ENCODE assay signal across 8 mouse cellular contexts in the genomic region with DNA sequence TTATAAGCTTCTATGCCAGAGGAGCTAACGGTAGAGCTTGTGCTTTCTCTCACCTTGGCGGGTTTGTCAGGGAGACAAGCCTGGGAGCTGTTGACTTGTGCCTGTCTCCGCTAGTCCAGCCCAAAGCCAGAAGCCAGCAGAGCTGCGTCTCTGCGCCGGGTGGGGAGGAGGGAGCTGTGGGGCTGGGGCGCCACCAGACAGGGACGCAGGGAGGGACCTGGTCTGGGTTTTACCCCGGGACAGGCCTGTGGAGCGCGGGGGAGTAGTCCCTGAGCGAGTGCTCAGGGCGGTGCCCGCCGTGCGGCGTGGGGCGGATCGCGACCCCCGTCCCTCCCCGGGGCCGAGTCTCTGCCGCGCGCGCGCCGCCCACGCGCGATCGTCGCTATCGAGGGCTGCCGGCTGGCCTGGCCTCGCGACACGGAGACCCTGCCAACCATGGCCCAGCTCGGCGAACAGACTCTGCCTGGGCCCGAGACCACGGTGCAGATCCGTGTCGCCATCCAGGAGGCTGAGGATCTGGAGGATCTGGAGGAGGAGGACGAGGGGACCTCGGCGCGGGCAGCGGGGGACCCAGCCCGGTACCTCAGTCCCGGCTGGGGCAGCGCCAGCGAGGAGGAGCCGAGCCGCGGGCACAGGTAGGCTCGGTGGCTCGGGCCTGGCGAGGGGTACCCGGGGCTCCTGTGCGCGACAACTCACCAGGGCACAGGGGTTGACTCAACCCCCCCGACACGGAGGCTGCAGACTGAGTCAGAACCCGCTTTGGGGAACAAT. TPM values are rescaled to one million over a fixed set of nuclear protein-coding genes. Genes with fewer than 3 reads are reported as not detected.
DNase-seq lines count a peak whose midpoint lies in the region; ATAC-seq and TF ChIP-seq lines count a peak whose summit lies in the region.

A gene (plus strand): TSS at position 219 of the 771 bp plus-strand sequence.

- H3K4me2 ChIP-seq in embryonic facial prominence, embryonic 11.5 days (ENCODE audit: low read depth, low read length), result peak within 1 kb of the TSS; percentile 99
- H3K4me2 ChIP-seq in kidney, postnatal 0 days (ENCODE audit: low read length), result peak within 1 kb of the TSS; percentile 85
- peak within 1 kb of the TSS; percentile 65 for H3K4me2 ChIP-seq in liver, embryonic 13.5 days

- peak within 1 kb of the TSS; percentile 64 for H3K4me3 ChIP-seq in embryonic facial prominence, embryonic 11.5 days (ENCODE audit: low read depth, low read length)
- H3K4me3 ChIP-seq in kidney, postnatal 0 days (replicated peaks; ENCODE audit: low read depth, low read length), result peak within 1 kb of the TSS; percentile 43
- H3K4me3 ChIP-seq in liver, embryonic 13.5 days (replicated peaks), result peak within 1 kb of the TSS; percentile 48

- no peaks in the 10 kb centered on the region for H3K9me3 ChIP-seq in embryonic facial prominence, embryonic 11.5 days (replicated peaks; ENCODE audit: control insufficient read depth, low read length)
- H3K9me3 ChIP-seq in kidney, postnatal 0 days (replicated peaks; ENCODE audit: low read length), result no peaks in the 10 kb centered on the region
- no peaks in the 10 kb centered on the region for H3K9me3 ChIP-seq in liver, embryonic 13.5 days (replicated peaks)

- H3K36me3 ChIP-seq in embryonic facial prominence, embryonic 11.5 days (replicated peaks; ENCODE audit: control insufficient read depth, insufficient read depth, low read depth, low read length), result no peaks in the 10 kb centered on the region
- no peaks in the 10 kb centered on the region for H3K36me3 ChIP-seq in kidney, postnatal 0 days (ENCODE audit: insufficient read depth, low read length)
- H3K36me3 ChIP-seq in liver, embryonic 13.5 days, result no peaks in the 10 kb centered on the region

- H3K4me1 ChIP-seq in embryonic facial prominence, embryonic 11.5 days (ENCODE audit: control insufficient read depth, insufficient read depth, low read length), result no peaks in the 10 kb centered on the region
- H3K4me1 ChIP-seq in kidney, postnatal 0 days (replicated peaks; ENCODE audit: insufficient read depth, low read length), result peaks cover 3% of the 10 kb centered on the region; the same call in 1 of the 2 replicates
- no peaks in the 10 kb centered on the region for H3K4me1 ChIP-seq in liver, embryonic 13.5 days (replicated peaks)

- peak; percentile 38 to 44 for DNase-seq in urinary bladder, adult 18-20 months (ENCODE audit: low spot score in 2 of 2)
- no peak for DNase-seq in urinary bladder, postnatal 36 days (ENCODE audit: low spot score in 2 of 2)
- peak; percentile 56 for DNase-seq in embryonic facial prominence, embryonic 11.5 days (ENCODE audit: low spot score)
- peak; percentile 33 for DNase-seq in heart, adult 8-10 months (ENCODE audit: low spot score)
- peak; percentile 57 for DNase-seq in kidney, postnatal 0 days (ENCODE audit: low spot score)
- DNase-seq in liver, embryonic 13.5 days, result no peak
- DNase-seq in ovary, adult 18-20 months (ENCODE audit: low spot score), result peak; percentile 30
- DNase-seq in spleen, postnatal 10 days (ENCODE audit: low spot score in 2 of 2), result no peak

- ATAC-seq in embryonic facial prominence, embryonic 11.5 days (replicated peaks; ENCODE audit: insufficient number of reproducible peaks, low FRiP score, low TSS enrichment, low read depth), result no peak; the same call in 1 of the 2 replicates
- peak; percentile 68; the same call in 1 of the 2 replicates for ATAC-seq in kidney, postnatal 0 days (replicated peaks; ENCODE audit: low FRiP score, low read depth)
- ATAC-seq in liver, embryonic 13.5 days (ENCODE audit: low read depth), result no peak

- no peak for TF ChIP-seq CTCF in kidney, postnatal 0 days (IDR thresholded peaks at IDR 0.05; ENCODE audit: low read depth)

- no peak within 1 kb of the TSS for H3K27ac ChIP-seq in embryonic facial prominence, embryonic 11.5 days (replicated peaks; ENCODE audit: low read depth, low read length)
- no peak within 1 kb of the TSS for H3K27ac ChIP-seq in kidney, postnatal 0 days
- H3K27ac ChIP-seq in liver, embryonic 13.5 days, result no peak within 1 kb of the TSS

- under 1% methylated on average over 65 of the region's 66 CpGs for WGBS in embryonic facial prominence, embryonic 11.5 days
- WGBS in kidney, postnatal 0 days, result 2% methylated on average over 63 of the region's 66 CpGs
- 3% methylated on average over 66 of the region's 66 CpGs for WGBS in liver, embryonic 13.5 days (ENCODE audit: insufficient replicate concordance)

- H3K27me3 ChIP-seq in embryonic facial prominence, embryonic 11.5 days (ENCODE audit: control insufficient read depth, insufficient read depth, low read length), result no peaks in the 10 kb centered on the region; the same call in 1 of the 2 replicates
- no peaks in the 10 kb centered on the region for H3K27me3 ChIP-seq in kidney, postnatal 0 days (ENCODE audit: insufficient read depth, low read length)
- peaks cover 30% of the 10 kb centered on the region for H3K27me3 ChIP-seq in liver, embryonic 13.5 days

- peak within 1 kb of the TSS; percentile 80 for H3K9ac ChIP-seq in embryonic facial prominence, embryonic 11.5 days (replicated peaks; ENCODE audit: low read length)
- peak within 1 kb of the TSS; percentile 71 for H3K9ac ChIP-seq in kidney, postnatal 0 days (ENCODE audit: low read depth, low read length)
- H3K9ac ChIP-seq in liver, embryonic 13.5 days, result peak within 1 kb of the TSS; percentile 39; the same call in 1 of the 2 replicates

RNA-seq across cellular contexts. Expression of the gene that starts here (rescaled TPM):
- polyA plus RNA-seq in embryonic facial prominence, embryonic 11.5 days (2014; fragmentation: Nextera tagmentation; extraction: Ambion mirVana), result 1.5 and 2.3 TPM in 2 replicates
- total RNA-seq in heart, adult 8-10 months (2022), result 1 to 10 TPM; 1.1 to 2.0 (median 1.7) TPM
- 2.1 and 2.4 TPM in 2 replicates for polyA plus RNA-seq in kidney, postnatal 0 days (2015; fragmentation: Nextera tagmentation; extraction: Ambion mirVana)
- 0.06 and 0.08 TPM in 2 replicates for polyA plus RNA-seq in liver, embryonic 13.5 days (2015; fragmentation: Nextera tagmentation; extraction: Ambion mirVana)

Comparison
In these comparisons a context has a peak if more than half of its experiments do, and no peak if none do; other contexts are left out.
1. DNase-seq: peak in urinary bladder, adult 18-20 months (2 of 2), embryonic facial prominence, embryonic 11.5 days (single experiment), heart, adult 8-10 months (single experiment), kidney, postnatal 0 days (single experiment) and ovary, adult 18-20 months (single experiment); none in urinary bladder, postnatal 36 days (0 of 2), liver, embryonic 13.5 days (single experiment) and spleen, postnatal 10 days (0 of 2).
2. Peak in every context shown above with its lines, with median percentiles within 50 percentile points of each other: H3K4me2 ChIP-seq, H3K4me3 ChIP-seq and H3K9ac ChIP-seq.